Mouse (Mus musculus) limb, embryonic 14.5 days (tissue): ENCODE data around the gene Rtp2. TPM values are rescaled to one million over a fixed set of nuclear protein-coding genes. Genes with fewer than 3 reads are reported as not detected.
A peak's percentile ranks its signal among the peaks of the same experiment; 100 is the strongest.

ENCODE experiments used
- ATAC-seq: fragments of 200-750 bp; cut with Nextera tagmentation; 2 replicates; pipeline ENCODE4 v1.8.0; 2017; ENCODE audit warnings: low read depth, moderate number of reproducible peaks, moderate TSS enrichment; ENCODE audit not compliant: low FRiP score
- DNase-seq: peaks from one replicate; pipeline ENCODE4 v3.0.0-alpha.2; 2015; ENCODE audit warnings: low spot score
- H3K27ac ChIP-seq: fragments of 300-500 bp; sonication (generic); replicated peaks from 2 replicates; pipeline ENCODE4 v1.5.1; 2014; ENCODE audit warnings: low read depth, mild to moderate bottlenecking, low read length, moderate library complexity, mixed read lengths
- H3K27me3 ChIP-seq: fragments of 300-500 bp; sonication (generic); 2 replicates; pipeline ENCODE4 v1.6.1; 2014; ENCODE audit warnings: low read length, mixed read lengths; ENCODE audit not compliant: control insufficient read depth, insufficient read depth
- H3K36me3 ChIP-seq: fragments of 300-500 bp; sonication (generic); 2 replicates; pipeline ENCODE4 v1.6.1; 2014; ENCODE audit warnings: mild to moderate bottlenecking, low read length, moderate library complexity, mixed read lengths; ENCODE audit not compliant: control insufficient read depth, insufficient read depth
- H3K4me1 ChIP-seq: fragments of 300-500 bp; sonication (generic); 2 replicates; pipeline ENCODE4 v1.6.1; 2014; ENCODE audit warnings: antibody characterized with exemption, low read length, mixed read lengths; ENCODE audit not compliant: control insufficient read depth, insufficient read depth
- H3K4me2 ChIP-seq: fragments of 300-500 bp; sonication (generic); replicated peaks from 2 replicates; pipeline ENCODE4 v1.6.1; 2014; ENCODE audit warnings: low read depth, mild to moderate bottlenecking, low read length, moderate library complexity; ENCODE audit not compliant: severe bottlenecking
- H3K4me3 ChIP-seq: fragments of 300-500 bp; sonication (generic); replicated peaks from 2 replicates; pipeline ENCODE4 v1.5.1; 2014; ENCODE audit warnings: low read length
- H3K9ac ChIP-seq: fragments of 300-500 bp; sonication (generic); 2 replicates; pipeline ENCODE4 v1.6.1; 2014; ENCODE audit warnings: mild to moderate bottlenecking, low read depth, low read length, moderate library complexity; ENCODE audit not compliant: severe bottlenecking
- H3K9me3 ChIP-seq: fragments of 300-500 bp; sonication (generic); 2 replicates; pipeline ENCODE4 v1.6.1; 2016; ENCODE audit warnings: low read length; ENCODE audit not compliant: control insufficient read depth
- POLR2A ChIP-seq: fragments of 200-500 bp; IDR thresholded peaks from 2 replicates; pipeline ENCODE4 v1.8.0; 2012; ENCODE audit warnings: inconsistent platforms, mild to moderate bottlenecking, moderate library complexity, borderline replicate concordance; ENCODE audit not compliant: insufficient read depth, insufficient read length; ENCODE audit errors: extremely low read depth
- WGBS: fragments of 180-500 bp; shearing (Covaris S2); extraction: QIAGEN DNeasy Blood & Tissue Kit; methylation state at CpG from one replicate; pipeline ENCODE4 v1.1.7; 2014; 5-methylcytosine and 5-hydroxymethylcytosine counted together
- polyA plus RNA-seq, 2 experiments: library from polyadenylated mRNA; depleted of rRNA in 1 of 2; stranded (reverse) in 1 of 2; unstranded in 1 of 2; fragments of >200 nt; fragmentation: Nextera tagmentation in 1 of 2; extraction: Ambion mirVana in 1 of 2; gene quantifications; 2 replicates each; pipeline versions ENCODE4 v1.2.1 to v1.2.3; 2012 to 2014

Gene Rtp2
- polyA plus RNA-seq, 2 experiments = not detected

DNA sequence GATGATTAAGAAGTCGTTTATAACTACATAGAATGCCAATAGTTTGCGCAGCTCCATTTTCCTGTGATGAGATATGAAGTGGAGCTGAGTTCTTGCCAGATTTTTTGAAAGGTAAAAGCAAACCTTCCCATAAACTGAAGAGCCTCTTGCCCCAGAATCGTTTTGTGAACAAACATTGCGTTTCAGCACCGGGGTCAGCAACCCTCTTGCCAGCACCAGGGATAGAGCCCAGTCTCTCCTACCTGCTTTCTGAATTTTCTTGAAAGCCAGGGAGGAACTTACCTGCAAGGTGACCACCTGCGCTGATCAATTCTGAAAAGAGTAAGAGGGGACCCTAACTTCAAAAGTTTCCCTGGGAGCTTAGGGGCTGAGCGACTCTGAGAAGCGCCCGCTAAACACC lies 42.0 kb downstream of the Rtp2 start:
- H3K4me2 ChIP-seq = no peak overlapping the region
- WGBS = 8% methylated on average over 9 of the region's 9 CpGs
- H3K9ac ChIP-seq = no peak overlapping the region
- no peak for ATAC-seq
- H3K4me3 ChIP-seq = no peak overlapping the region
- peaks cover 13% of the 10 kb centered on the region for H3K27me3 ChIP-seq
- no peak overlapping the region for H3K27ac ChIP-seq
- H3K9me3 ChIP-seq = no peaks in the 10 kb centered on the region
- H3K4me1 ChIP-seq = no peaks in the 10 kb centered on the region
- no peaks in the 10 kb centered on the region for H3K36me3 ChIP-seq
- TF ChIP-seq POLR2A = no peak
- DNase-seq = peak; percentile 58

DNA sequence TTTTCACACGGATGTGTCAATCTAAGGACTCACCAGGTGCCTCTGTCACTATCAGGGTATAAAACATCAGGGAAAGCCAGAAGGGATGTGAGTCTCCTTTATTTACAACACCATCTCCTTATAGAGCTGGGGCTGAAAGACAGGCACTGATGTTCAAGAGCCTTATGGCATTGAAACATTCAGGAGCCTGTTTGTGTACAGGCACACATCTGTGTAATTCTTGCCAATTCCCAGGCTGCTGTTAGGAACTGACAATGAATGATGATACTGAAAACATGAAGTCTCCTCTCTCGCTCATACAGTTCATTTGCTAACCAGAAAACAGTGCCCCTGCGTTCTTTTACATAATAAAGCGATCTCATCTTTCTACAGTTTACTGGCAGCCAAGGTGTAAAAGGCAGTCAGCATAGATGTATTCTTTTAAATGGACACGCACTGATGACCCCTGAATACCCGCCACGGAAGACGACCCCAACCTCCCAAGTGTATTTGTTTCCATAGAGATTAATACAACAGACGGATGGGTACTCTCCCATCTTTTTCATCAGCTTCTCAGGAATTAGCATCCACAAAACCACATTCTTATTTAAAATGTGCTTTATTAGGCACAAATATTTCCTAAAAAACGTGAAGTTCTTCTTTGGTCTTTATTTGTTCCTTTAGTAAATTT lies 44.1 kb downstream of the Rtp2 start:
- H3K4me2 ChIP-seq = no peak overlapping the region
- no peak for DNase-seq
- H3K4me1 ChIP-seq = no peaks in the 10 kb centered on the region
- peaks cover 13% of the 10 kb centered on the region for H3K27me3 ChIP-seq
- 70% methylated on average over 10 of the region's 10 CpGs for WGBS
- no peak overlapping the region for H3K4me3 ChIP-seq
- no peak overlapping the region for H3K27ac ChIP-seq
- H3K9ac ChIP-seq = no peak overlapping the region
- no peaks in the 10 kb centered on the region for H3K36me3 ChIP-seq
- no peak for TF ChIP-seq POLR2A
- ATAC-seq = no peak
- H3K9me3 ChIP-seq = no peaks in the 10 kb centered on the region

DNA sequence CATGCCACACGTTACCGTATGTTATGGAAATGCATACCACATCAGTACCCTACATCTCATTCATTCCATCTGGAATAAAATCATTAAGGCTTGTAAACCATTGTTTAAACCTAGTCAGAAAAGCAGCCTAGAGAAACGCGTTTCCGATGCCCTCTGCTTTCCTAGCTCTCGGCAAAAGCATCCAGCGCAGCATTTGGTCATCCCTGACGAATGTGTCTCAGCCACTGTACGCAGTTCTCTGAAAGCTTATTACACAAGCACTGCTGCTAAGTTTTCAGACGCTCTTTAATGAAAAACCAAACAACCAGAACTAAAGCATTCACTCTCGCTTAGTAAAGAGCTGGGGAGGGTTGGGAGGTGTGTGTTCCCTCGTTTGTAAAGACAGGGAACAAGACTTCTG lies 47.1 kb downstream of the Rtp2 start:
- H3K4me3 ChIP-seq = no peak overlapping the region
- no peak for TF ChIP-seq POLR2A
- DNase-seq (no peak), ATAC-seq (no peak)
- no peak overlapping the region for H3K4me2 ChIP-seq
- no peaks in the 10 kb centered on the region for H3K4me1 ChIP-seq
- no peak overlapping the region for H3K27ac ChIP-seq
- H3K27me3 ChIP-seq = no peaks in the 10 kb centered on the region
- H3K9ac ChIP-seq = no peak overlapping the region
- H3K9me3 ChIP-seq = no peaks in the 10 kb centered on the region
- H3K36me3 ChIP-seq = no peaks in the 10 kb centered on the region
- WGBS = 46% methylated on average over 12 of the region's 12 CpGs

Other genes with a start within 250 kb of the Rtp2 start
- gene Sst, start 41.4 kb downstream of the Rtp2 start, polyA plus RNA-seq (2012; rRNA removed) = 10.9 and 17.5 TPM in 2 replicates
- 13.4 and 17.1 TPM in 2 replicates for gene Sst, start 41.4 kb downstream of the Rtp2 start, polyA plus RNA-seq (2014; fragmentation: Nextera tagmentation; extraction: Ambion mirVana)
- gene Gm37419, start 56.1 kb upstream of the Rtp2 start, polyA plus RNA-seq (2012; rRNA removed) = not detected in 2 replicates
- gene Gm37419, start 56.1 kb upstream of the Rtp2 start, polyA plus RNA-seq (2014; fragmentation: Nextera tagmentation; extraction: Ambion mirVana) = not detected in 2 replicates
- 10.8 and 11.9 TPM in 2 replicates for gene Bcl6, start 56.5 kb upstream of the Rtp2 start, polyA plus RNA-seq (2012; rRNA removed)
- 2.5 and 2.7 TPM in 2 replicates for gene Bcl6, start 56.5 kb upstream of the Rtp2 start, polyA plus RNA-seq (2014; fragmentation: Nextera tagmentation; extraction: Ambion mirVana)